Mouse (Mus musculus) midbrain, embryonic 13.5 days (tissue): ENCODE results near the gene Akap10. TPM values are rescaled to one million over a fixed set of nuclear protein-coding genes. Genes with fewer than 3 reads are reported as not detected.
"Not testable (repeated sequence)": the region's sequence is repeated elsewhere in the genome, so short reads cannot be mapped to it uniquely, and the experiment has no call there.

Experiments
- ATAC-seq: fragments of 200-750 bp; cut with Nextera tagmentation; 2 replicates; pipeline ENCODE4 v1.8.0; 2017; ENCODE audit warnings: mild to moderate bottlenecking, moderate TSS enrichment, moderate library complexity
- H3K27ac ChIP-seq: fragments of 300-500 bp; sonication (generic); 2 replicates; pipeline ENCODE4 v1.5.1; 2015; ENCODE audit warnings: inconsistent platforms, mild to moderate bottlenecking, moderate library complexity
- H3K27me3 ChIP-seq: fragments of 300-500 bp; sonication (generic); 2 replicates; pipeline ENCODE4 v1.6.1; 2015; ENCODE audit warnings: mild to moderate bottlenecking, inconsistent platforms
- H3K36me3 ChIP-seq: fragments of 300-500 bp; sonication (generic); 2 replicates; pipeline ENCODE4 v1.6.1; 2015; ENCODE audit warnings: mild to moderate bottlenecking, inconsistent platforms
- H3K4me1 ChIP-seq: fragments of 300-500 bp; sonication (generic); replicated peaks from 2 replicates; pipeline ENCODE4 v1.6.1; 2015; ENCODE audit warnings: inconsistent platforms
- H3K4me2 ChIP-seq: fragments of 300-500 bp; sonication (generic); replicated peaks from 2 replicates; pipeline ENCODE4 v1.6.1; 2015; ENCODE audit warnings: moderate library complexity, mild to moderate bottlenecking, inconsistent platforms
- H3K4me3 ChIP-seq: fragments of 300-500 bp; sonication (generic); replicated peaks from 2 replicates; pipeline ENCODE4 v1.5.1; 2015; ENCODE audit warnings: mild to moderate bottlenecking, inconsistent platforms
- H3K9ac ChIP-seq: fragments of 300-500 bp; sonication (generic); replicated peaks from 2 replicates; pipeline ENCODE4 v1.6.1; 2015; ENCODE audit warnings: mild to moderate bottlenecking, inconsistent platforms
- H3K9me3 ChIP-seq: fragments of 300-500 bp; sonication (generic); 2 replicates; pipeline ENCODE4 v1.6.1; 2016; ENCODE audit warnings: mild to moderate bottlenecking, inconsistent platforms
- WGBS: fragments of 180-500 bp; shearing (Covaris S2); methylation state at CpG from one replicate; pipeline ENCODE4 v1.1.7; 2015; 5-methylcytosine and 5-hydroxymethylcytosine counted together
- polyA plus RNA-seq: library from polyadenylated mRNA; unstranded; fragments of >200 nt; fragmentation: Nextera tagmentation; extraction: Ambion mirVana; gene quantifications from 2 replicates; pipeline ENCODE4 v1.2.1, GENCODE M21; 2015

The Akap10 gene
- polyA plus RNA-seq, 1 experiment from 2014 or later: 16.1 TPM

DNA sequence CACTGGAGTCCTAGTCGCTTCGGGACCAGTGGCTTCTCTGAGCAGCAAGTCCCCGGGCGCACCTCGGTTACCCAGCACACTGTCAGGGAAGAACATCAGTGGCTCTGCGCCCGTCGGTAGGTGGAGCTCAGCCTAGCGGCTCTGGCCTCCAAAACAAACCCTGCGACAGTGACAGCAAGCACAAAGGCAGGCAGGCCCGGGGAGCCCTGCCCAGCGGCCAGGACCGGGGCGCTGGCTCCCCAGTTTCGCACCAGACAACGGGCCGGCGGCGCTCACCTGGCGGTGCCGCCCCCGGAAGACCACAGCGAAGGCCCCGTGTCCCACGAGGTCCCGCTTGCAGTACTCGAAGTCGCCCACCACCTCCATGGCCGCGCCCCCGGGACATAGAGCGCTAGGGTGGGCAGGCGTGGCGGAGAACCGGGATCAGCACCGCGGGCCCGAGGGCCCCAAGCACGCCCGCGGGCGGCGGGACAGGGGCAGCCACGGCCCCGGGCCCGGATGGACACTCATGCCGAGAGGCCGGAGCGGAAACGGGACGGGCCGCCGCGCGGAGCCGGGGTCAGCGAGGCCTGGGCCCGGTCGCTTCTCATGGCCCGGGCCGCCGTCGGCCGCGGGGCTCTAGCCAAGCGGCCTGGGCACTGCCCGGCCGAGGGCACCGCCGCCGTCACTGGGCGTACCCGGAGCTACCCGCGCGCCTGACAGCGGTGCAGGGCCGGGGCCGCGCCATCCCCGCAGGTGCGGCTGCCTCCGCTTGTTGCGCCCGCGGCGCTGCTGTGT is 75.7 kb downstream of the Akap10 start:
- Histone ChIP-seq H3K27me3 (no peaks in the 10 kb centered on the region), H3K36me3 (peaks cover 6% of the 10 kb centered on the region), H3K4me1 (peaks cover 26% of the 10 kb centered on the region), H3K9ac (peak overlapping the region; percentile 99), H3K4me2 (peak overlapping the region; percentile 75), H3K27ac (peak overlapping the region; percentile 95), H3K9me3 (no peaks in the 10 kb centered on the region), H3K4me3 (peak overlapping the region; percentile 86)
- 0% methylated on average over 67 of the region's 87 CpGs for WGBS
- peak; percentile 92 for ATAC-seq

DNA sequence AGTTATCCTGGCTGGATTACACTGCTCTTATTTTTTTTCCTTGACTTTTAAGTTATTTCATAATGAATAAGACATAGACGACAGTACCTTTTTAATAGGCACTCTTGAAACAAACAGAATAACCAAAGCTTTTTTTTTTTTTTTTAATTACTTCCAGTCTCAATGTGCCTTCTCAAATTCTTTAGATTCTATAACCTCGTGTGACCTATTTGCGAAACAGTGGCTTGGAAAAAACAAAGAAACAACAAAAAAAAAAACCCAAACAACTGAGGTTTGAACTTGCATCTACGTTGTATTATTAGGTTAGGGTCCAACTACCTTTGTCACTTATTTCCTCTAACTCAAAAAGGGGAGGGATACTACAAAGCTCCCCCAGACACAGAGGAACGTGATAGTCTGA is 76.4 kb downstream of the Akap10 start:
- Histone ChIP-seq H3K9me3 (no peaks in the 10 kb centered on the region), H3K27ac (peak overlapping the region; percentile 95), H3K9ac (peak overlapping the region; percentile 99), H3K27me3 (no peaks in the 10 kb centered on the region), H3K4me2 (peak overlapping the region; percentile 75), H3K36me3 (peaks cover 9% of the 10 kb centered on the region), H3K4me3 (peak overlapping the region; percentile 86), H3K4me1 (peaks cover 33% of the 10 kb centered on the region)
- WGBS: 16% methylated on average over 5 of the region's 5 CpGs
- no peak for ATAC-seq

DNA sequence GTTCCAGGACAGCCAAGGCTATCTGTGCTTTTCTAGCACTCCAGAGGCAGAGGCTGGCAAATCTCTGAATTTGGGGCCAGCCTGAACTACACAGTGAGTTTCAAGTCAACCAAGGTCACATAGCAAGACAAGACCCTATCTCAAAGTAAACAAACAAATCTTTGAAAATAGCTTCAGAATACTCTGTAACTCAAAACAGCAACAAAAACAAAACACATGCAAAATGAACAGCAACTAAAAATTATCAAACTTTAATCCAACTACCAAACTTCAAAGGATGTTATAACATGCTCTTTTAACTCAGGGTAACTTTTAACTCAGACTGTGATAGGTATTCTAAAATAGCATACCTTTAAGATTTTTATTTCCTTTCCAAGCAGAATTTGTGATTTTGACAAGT is 77.1 kb downstream of the Akap10 start:
- Histone ChIP-seq H3K27ac (no peak overlapping the region), H3K4me2 (peak overlapping the region; percentile 36), H3K9ac (0 out of 2 replicates have a peak overlapping the region, but pooled peaks have one; percentile 21), H3K27me3 (no peaks in the 10 kb centered on the region), H3K4me3 (peak overlapping the region; percentile 8; the same call in 1 of the 2 replicates), H3K9me3 (no peaks in the 10 kb centered on the region), H3K36me3 (peaks cover 9% of the 10 kb centered on the region), H3K4me1 (peaks cover 33% of the 10 kb centered on the region)
- no peak for ATAC-seq

DNA sequence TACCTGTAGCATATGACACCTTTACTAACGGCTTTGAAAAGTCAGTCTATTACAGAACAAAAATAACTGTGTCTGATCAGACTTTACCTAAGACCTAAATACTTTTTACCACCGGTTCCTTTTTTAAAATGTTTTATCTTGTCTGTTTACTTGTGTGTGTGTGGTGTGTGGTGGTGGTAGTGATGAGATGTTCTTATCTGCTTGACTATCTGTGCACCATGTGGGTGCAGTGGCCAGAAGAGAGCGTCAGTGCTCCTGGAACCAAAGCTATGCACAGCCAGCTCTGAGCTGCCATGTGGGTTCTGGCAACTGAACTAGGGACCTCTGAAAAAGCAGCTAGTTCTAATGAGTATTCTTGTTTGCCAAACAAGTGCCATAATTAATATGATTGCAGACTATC is 78.9 kb downstream of the Akap10 start:
- no peak overlapping the region for H3K4me2 ChIP-seq
- H3K27ac ChIP-seq: no peak overlapping the region
- no peaks in the 10 kb centered on the region for H3K27me3 ChIP-seq
- no peak overlapping the region for H3K4me3 ChIP-seq
- no peak for ATAC-seq
- peaks cover 33% of the 10 kb centered on the region for H3K4me1 ChIP-seq
- peaks cover 9% of the 10 kb centered on the region for H3K36me3 ChIP-seq
- no peak overlapping the region for H3K9ac ChIP-seq
- 85% methylated on average over 3 of the region's 3 CpGs for WGBS
- no peaks in the 10 kb centered on the region for H3K9me3 ChIP-seq

DNA sequence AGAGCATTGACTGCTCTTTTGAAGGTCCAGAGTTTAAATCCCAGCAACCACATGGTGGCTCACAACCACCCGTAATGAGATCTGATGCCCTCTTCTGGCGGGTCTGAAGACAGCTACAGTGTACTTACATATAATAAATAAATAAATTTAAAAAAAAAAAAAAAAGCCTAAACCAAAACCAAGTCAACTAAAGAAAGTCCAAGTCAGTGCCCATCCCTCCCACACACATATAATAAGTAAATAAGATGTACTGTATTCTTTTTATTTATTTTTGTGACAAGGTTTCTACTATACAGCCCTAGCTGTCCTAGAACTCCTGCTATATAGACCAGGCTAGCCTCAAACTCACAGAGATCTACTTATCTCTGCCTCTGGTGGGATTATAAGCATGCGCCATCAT is 89.4 kb downstream of the Akap10 start:
- not testable (repeated sequence) for H3K4me2 ChIP-seq, H3K4me1 ChIP-seq

DNA sequence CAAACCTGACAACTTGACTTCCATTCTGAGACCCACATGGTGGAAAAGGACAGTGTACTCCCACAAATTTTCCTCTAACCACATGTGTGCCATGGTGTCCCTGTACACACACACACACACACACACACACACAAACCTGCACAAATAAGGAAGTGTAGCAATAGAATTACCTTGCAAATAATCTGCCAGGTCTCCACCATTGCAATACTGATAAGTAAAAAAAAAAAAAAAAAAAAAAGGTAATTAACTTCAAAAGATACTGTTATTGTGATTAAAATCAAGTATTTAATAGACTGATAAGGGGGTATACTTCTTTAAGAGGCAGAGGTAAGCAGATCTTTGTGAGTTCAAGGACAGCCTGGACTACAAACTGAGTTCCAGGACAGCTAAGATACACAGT is 90.1 kb downstream of the Akap10 start:
- no peak overlapping the region for H3K9ac ChIP-seq
- no peak overlapping the region for H3K4me3 ChIP-seq
- no peak for ATAC-seq
- no peaks in the 10 kb centered on the region for H3K9me3 ChIP-seq
- H3K27me3 ChIP-seq: no peaks in the 10 kb centered on the region
- peaks cover 67% of the 10 kb centered on the region for H3K36me3 ChIP-seq
- no peaks in the 10 kb centered on the region for H3K4me1 ChIP-seq
- H3K27ac ChIP-seq: no peak overlapping the region
- H3K4me2 ChIP-seq: no peak overlapping the region

More for the DNA sequence above, 89.4 kb downstream of the Akap10 start:
- H3K36me3 ChIP-seq: peaks cover 69% of the 10 kb centered on the region
- H3K27me3 ChIP-seq, H3K9me3 ChIP-seq, H3K27ac ChIP-seq, H3K9ac ChIP-seq, H3K4me3 ChIP-seq, ATAC-seq: not testable (repeated sequence)
- 66% methylated on average over 3 of the region's 3 CpGs for WGBS

DNA sequence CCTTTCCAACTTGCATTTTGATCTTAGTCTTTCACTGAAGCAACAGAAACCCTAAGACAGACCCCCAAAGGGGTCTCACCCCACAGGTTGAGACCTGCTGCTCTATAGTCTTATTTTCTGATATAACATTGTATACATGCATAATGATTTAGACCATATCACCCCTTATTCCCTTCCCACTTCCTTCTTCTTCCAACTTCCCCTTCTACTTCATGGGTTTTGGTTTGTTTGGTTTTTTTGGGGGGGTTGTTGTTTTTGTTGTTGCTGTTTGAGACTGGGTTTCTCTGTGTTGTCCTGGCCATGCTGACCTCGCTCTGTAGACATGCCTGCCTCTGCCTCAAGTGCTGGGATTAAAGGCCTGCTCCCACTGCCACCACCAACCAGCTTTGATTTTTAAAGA is 90.9 kb downstream of the Akap10 start:
- H3K36me3 ChIP-seq: peaks cover 67% of the 10 kb centered on the region

More for the DNA sequence above, 90.9 kb downstream of the Akap10 start:
- Histone ChIP-seq H3K4me3 (no peak overlapping the region), H3K27me3 (no peaks in the 10 kb centered on the region), H3K4me2 (no peak overlapping the region), H3K4me1 (no peaks in the 10 kb centered on the region), H3K27ac (no peak overlapping the region), H3K9me3 (no peaks in the 10 kb centered on the region), H3K9ac (no peak overlapping the region)
- no peak for ATAC-seq
- 92% methylated on average over 1 of the region's 1 CpGs for WGBS

Other genes with a start within 250 kb of the Akap10 start
- 0.17 and 0.24 TPM in 2 replicates for gene Fam83g, start 246.2 kb downstream of the Akap10 start, polyA plus RNA-seq
- gene Slc5a10, start 209.4 kb downstream of the Akap10 start, polyA plus RNA-seq: 0.08 TPM in 1 of 2 replicates, not detected in the other
- gene Prpsap2, start 168.2 kb downstream of the Akap10 start, polyA plus RNA-seq: 61.5 and 63.4 TPM in 2 replicates
- 35.5 and 37.1 TPM in 2 replicates for gene Ulk2, start 75.2 kb downstream of the Akap10 start, polyA plus RNA-seq
- 13.4 and 15.2 TPM in 2 replicates for gene Specc1, start 26.5 kb upstream of the Akap10 start, polyA plus RNA-seq